Mouse (Mus musculus) MEL (cell line): Measurements from ENCODE around the gene Ccdc157.

Experiments used
- CHD1 ChIP-seq: IDR thresholded peaks from 2 replicates; pipeline ENCODE4 v1.6.1; 2012; ENCODE audit warnings: low read depth, mild to moderate bottlenecking, inconsistent platforms, low read length, improper control_type of control experiment
- CTCF ChIP-seq, 3 experiments: IDR thresholded peaks in 2 of 3; conservative IDR thresholded peaks in 1 of 3; 2 replicates each; pipeline ENCODE4 v1.5.1; 2011 to 2012; ENCODE audit warnings: low read length in 3 of 3, low read depth in 2 of 3, mild to moderate bottlenecking in 2 of 3, improper control_type of control experiment in 1 of 3, inconsistent platforms in 1 of 3, mixed read lengths in 1 of 3, moderate library complexity in 1 of 3; ENCODE audit not compliant: control insufficient read depth in 1 of 3, insufficient read depth in 1 of 3, poor library complexity in 1 of 3, severe bottlenecking in 1 of 3
- EP300 ChIP-seq, 2 experiments: IDR thresholded peaks; 2 replicates each; pipeline ENCODE4 v1.6.1; 2011; ENCODE audit warnings: improper control_type of control experiment in 2 of 2, low read length in 2 of 2, low read depth in 1 of 2, mild to moderate bottlenecking in 1 of 2
- MAX ChIP-seq: IDR thresholded peaks from 2 replicates; pipeline ENCODE4 v1.6.1; 2011; ENCODE audit warnings: low read length, improper control_type of control experiment
- MYC ChIP-seq: IDR thresholded peaks from 2 replicates; pipeline ENCODE4 v1.6.1; 2011; ENCODE audit warnings: low read depth, mild to moderate bottlenecking, low read length, improper control_type of control experiment, moderate library complexity
- SIN3A ChIP-seq: IDR thresholded peaks from 2 replicates; pipeline ENCODE4 v1.6.1; 2012; ENCODE audit warnings: low read length, improper control_type of control experiment, inconsistent platforms
- TAL1 ChIP-seq: IDR thresholded peaks from 2 replicates; pipeline ENCODE4 v1.6.1; 2012; ENCODE audit warnings: mild to moderate bottlenecking, inconsistent platforms, low read length, moderate library complexity, mixed read lengths
- TCF12 ChIP-seq: IDR thresholded peaks from 2 replicates; pipeline ENCODE4 v1.6.1; 2014; ENCODE audit warnings: low read depth, mild to moderate bottlenecking, inconsistent platforms, low read length, improper control_type of control experiment, moderate library complexity

DNA sequence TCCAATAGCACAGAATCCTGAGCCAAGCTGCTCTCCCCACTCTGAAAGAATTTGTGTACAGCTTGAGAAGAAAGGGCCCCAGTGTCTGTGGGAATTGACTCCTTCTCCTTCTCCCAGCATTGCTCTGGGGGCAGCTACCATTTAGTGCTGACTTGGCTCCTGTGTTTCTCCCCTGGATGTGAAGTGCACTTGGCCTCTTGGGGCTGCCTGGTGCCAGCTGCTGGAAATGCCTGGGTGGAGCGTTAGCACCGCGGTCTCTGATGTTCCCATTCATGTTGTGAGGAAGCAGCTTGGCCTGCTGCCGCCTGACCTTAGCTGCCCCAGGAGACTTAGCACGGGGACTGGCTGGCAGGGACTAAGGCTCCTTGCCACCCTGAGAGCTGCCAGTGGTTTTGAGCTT is 14.5 kb upstream of the Ccdc157 start:
- TF ChIP-seq TAL1 (no peak), CTCF (IDR thresholded peaks at IDR 0.05 in 2 of 3, conservative IDR thresholded peaks at IDR 0.05 in 1 of 3; ENCODE audit: control insufficient read depth in 1 of 3, insufficient read depth in 1 of 3, low read depth in 2 of 3, low read length in 3 of 3, poor library complexity in 1 of 3, severe bottlenecking in 1 of 3) (no peak), TCF12 (no peak), EP300 (IDR thresholded peaks at IDR 0.05; ENCODE audit: low read depth in 1 of 2, low read length in 2 of 2) (no peak), CHD1 (no peak), MYC (no peak), SIN3A (no peak), MAX (no peak)
